Mouse (Mus musculus) forebrain, embryonic 16.5 days (tissue): ENCODE measurements around the gene Akap10. TPM values are rescaled to one million over a fixed set of nuclear protein-coding genes. Genes with fewer than 3 reads are reported as not detected.
A peak's percentile ranks its signal among the peaks of the same experiment; 100 is the strongest.

Experiments
- ATAC-seq: fragments of 200-750 bp; cut with Nextera tagmentation; 2 replicates; pipeline ENCODE4 v1.8.0; 2017; ENCODE audit warnings: mild to moderate bottlenecking, moderate library complexity
- H3K27ac ChIP-seq: fragments of 300-500 bp; sonication (generic); 2 replicates; pipeline ENCODE4 v1.5.1; 2014; ENCODE audit warnings: low read length, control low read depth
- H3K27me3 ChIP-seq: fragments of 300-500 bp; sonication (generic); replicated peaks from 2 replicates; pipeline ENCODE4 v1.6.1; 2014; ENCODE audit warnings: low read length; ENCODE audit not compliant: control insufficient read depth, insufficient read depth
- H3K36me3 ChIP-seq: fragments of 300-500 bp; sonication (generic); 2 replicates; pipeline ENCODE4 v1.6.1; 2014; ENCODE audit not compliant: control insufficient read depth, insufficient read depth
- H3K4me1 ChIP-seq: fragments of 300-500 bp; sonication (generic); replicated peaks from 2 replicates; pipeline ENCODE4 v1.6.1; 2014; ENCODE audit warnings: low read length; ENCODE audit not compliant: control insufficient read depth, insufficient read depth
- H3K4me2 ChIP-seq: fragments of 300-500 bp; sonication (generic); 2 replicates; pipeline ENCODE4 v1.6.1; 2014; ENCODE audit warnings: mild to moderate bottlenecking, low read length, control low read depth
- H3K4me3 ChIP-seq: fragments of 300-500 bp; sonication (generic); replicated peaks from 2 replicates; pipeline ENCODE4 v1.5.1; 2014; ENCODE audit warnings: mild to moderate bottlenecking, low read length, control low read depth
- H3K9ac ChIP-seq: fragments of 300-500 bp; sonication (generic); replicated peaks from 2 replicates; pipeline ENCODE4 v1.6.1; 2014; ENCODE audit warnings: low read depth, low read length, control low read depth
- H3K9me3 ChIP-seq: fragments of 300-500 bp; sonication (generic); 2 replicates; pipeline ENCODE4 v1.6.1; 2016; ENCODE audit warnings: low read length; ENCODE audit not compliant: control insufficient read depth
- WGBS: fragments of 180-500 bp; shearing (Covaris S2); extraction: QIAGEN DNeasy Blood & Tissue Kit; methylation state at CpG from one replicate; pipeline ENCODE4 v1.1.7; 2014; 5-methylcytosine and 5-hydroxymethylcytosine counted together
- polyA plus RNA-seq: library from polyadenylated mRNA; unstranded; fragments of >200 nt; fragmentation: Nextera tagmentation; extraction: Ambion mirVana; gene quantifications from 2 replicates; pipeline ENCODE4 v1.2.1, GENCODE M21; 2015

Gene Akap10
- 13.0 and 15.0 TPM in 2 replicates for polyA plus RNA-seq

DNA sequence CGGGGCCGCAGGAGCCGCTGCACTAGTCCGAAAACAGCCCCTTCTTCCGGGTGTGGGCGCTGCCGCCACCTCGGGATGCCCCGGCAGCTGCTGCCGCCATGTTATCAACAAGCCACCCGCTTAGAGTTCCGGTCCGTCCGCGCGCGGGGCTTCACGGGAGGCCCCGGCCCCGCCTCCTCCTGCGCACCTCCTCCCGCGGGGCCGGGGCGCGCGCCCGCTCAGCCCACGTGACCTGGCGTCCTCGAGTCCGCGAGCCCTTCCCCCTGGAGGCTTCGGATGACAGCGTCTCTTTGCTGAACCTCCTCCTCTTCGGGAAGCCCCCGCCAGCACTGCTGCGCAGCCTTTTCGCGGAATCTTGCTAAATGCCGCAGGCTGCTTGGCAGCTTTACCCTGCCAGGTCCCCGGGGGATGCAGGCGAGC, at the start of gene Akap10:
Gene Akap10, minus strand, starts transcription at position 155 of the 420 bp plus-strand sequence.
- ATAC-seq: peak; percentile 95

DNA sequence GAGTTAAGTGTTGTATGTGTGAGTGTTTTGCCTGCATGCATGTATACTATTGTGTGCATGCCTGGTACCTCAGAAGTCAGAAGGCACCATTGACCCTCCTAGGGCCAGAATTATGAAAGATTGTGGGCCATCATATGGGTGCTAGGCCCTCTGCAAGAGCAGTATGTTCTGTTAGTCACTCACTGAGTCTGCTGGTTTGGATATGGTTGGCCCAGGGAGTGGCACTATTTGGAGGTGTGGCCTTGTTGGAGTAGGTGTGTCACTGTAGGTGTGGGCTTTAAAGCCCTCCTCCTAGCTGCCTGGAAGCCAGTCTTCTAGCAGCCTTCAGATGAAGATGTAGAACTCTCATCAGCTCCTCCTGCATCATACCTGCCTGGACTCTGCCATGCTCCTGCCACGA, 45.7 kb upstream of the Akap10 start:
- H3K27me3 ChIP-seq: no peaks in the 10 kb centered on the region
- no peak overlapping the region for H3K4me2 ChIP-seq
- H3K4me3 ChIP-seq: no peak overlapping the region
- no peak for ATAC-seq
- H3K4me1 ChIP-seq: no peaks in the 10 kb centered on the region
- H3K9ac ChIP-seq: no peak overlapping the region
- H3K36me3 ChIP-seq: no peaks in the 10 kb centered on the region
- no peak overlapping the region for H3K27ac ChIP-seq
- 87% methylated on average over 1 of the region's 1 CpGs for WGBS
- no peaks in the 10 kb centered on the region for H3K9me3 ChIP-seq

More for the DNA sequence above, at the start of gene Akap10:
- peak within 1 kb of the TSS; percentile 97 for H3K27ac ChIP-seq
- under 1% methylated on average over 43 of the region's 43 CpGs for WGBS
- H3K4me2 ChIP-seq: peak within 1 kb of the TSS; percentile 82
- H3K4me1 ChIP-seq: peaks cover 17% of the 10 kb centered on the region
- peak within 1 kb of the TSS; percentile 71 for H3K4me3 ChIP-seq
- H3K27me3 ChIP-seq: no peaks in the 10 kb centered on the region
- H3K9me3 ChIP-seq: no peaks in the 10 kb centered on the region
- H3K9ac ChIP-seq: peak within 1 kb of the TSS; percentile 86
- no peaks in the 10 kb centered on the region for H3K36me3 ChIP-seq

DNA sequence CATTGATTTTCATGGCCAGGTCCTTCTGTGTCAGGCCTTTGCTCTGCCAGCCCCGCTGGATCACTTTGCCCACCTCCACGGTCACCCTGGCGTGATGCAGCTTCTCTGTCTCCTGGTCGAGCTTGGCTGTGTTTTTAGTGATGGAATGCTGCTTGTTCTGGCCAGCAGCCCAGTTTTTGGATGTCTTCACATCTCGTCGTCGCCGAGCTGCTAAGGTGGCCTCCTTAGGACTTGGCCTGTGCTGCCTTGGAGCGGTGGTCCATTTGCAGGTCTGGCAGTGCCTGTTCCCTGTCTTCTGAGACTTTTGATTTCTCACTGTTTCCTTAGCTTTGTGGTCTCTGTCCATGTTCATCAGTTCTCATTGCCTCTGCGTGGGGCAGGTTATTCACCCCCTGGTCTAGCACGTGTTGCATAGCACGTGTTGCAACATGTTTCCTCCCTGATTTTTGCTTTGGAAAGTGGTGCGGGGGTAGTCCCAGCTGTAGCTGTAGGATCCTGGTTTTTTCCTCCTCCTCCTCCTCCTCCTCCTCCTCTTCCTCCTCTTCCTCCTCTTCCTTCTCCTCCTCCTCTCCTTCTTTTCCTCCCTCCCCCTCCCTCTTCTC, 44.2 kb upstream of the Akap10 start:
- no peaks in the 10 kb centered on the region for H3K4me1 ChIP-seq

DNA sequence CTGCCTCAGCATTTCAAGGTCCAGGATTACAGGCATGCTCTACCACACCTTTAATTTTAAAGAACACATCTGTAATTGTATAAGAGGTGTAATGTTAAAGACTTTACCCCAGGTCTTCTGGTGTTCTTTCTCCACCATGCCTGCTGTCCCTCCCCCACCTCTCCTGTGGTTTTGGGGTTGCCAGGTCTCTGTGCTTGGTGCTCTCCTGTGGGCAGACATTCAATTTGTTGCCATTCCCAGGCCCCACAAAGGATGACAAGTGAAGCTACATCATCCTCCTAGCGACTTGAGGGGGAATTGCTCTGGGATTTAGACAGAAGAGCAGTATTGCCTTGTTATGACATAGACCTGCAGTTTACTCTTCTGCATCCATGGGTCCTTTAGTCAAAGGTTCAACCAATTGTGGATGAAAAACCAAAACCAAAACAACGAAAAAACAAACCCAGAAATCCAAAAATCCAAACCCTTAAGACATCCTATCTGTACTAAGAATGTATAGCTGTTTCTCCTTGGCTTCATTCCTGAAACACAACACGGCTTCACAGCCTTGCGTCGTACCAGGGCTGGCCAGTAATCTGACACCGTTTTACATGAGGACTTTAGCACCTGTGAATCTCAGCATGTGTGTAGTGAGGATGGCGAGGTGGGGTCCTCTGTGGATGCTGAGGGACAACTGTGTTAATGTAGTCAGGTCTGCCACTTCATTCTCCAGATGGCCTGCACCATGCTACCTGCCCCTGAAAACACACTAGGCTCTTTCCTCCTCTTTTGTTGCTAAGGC, 41.6 kb upstream of the Akap10 start:
- Histone ChIP-seq H3K4me3 (no peak overlapping the region), H3K27me3 (no peaks in the 10 kb centered on the region), H3K4me2 (no peak overlapping the region), H3K9me3 (no peaks in the 10 kb centered on the region), H3K9ac (no peak overlapping the region), H3K36me3 (no peaks in the 10 kb centered on the region), H3K27ac (no peak overlapping the region), H3K4me1 (no peaks in the 10 kb centered on the region)
- no peak for ATAC-seq
- WGBS: 61% methylated on average over 7 of the region's 7 CpGs

More for the DNA sequence above, 44.2 kb upstream of the Akap10 start:
- Histone ChIP-seq H3K9me3 (no peaks in the 10 kb centered on the region), H3K4me3 (no peak overlapping the region), H3K9ac (no peak overlapping the region), H3K36me3 (no peaks in the 10 kb centered on the region), H3K4me2 (no peak overlapping the region), H3K27me3 (no peaks in the 10 kb centered on the region), H3K27ac (no peak overlapping the region)
- no peak for ATAC-seq
- WGBS: 58% methylated on average over 13 of the region's 13 CpGs

DNA sequence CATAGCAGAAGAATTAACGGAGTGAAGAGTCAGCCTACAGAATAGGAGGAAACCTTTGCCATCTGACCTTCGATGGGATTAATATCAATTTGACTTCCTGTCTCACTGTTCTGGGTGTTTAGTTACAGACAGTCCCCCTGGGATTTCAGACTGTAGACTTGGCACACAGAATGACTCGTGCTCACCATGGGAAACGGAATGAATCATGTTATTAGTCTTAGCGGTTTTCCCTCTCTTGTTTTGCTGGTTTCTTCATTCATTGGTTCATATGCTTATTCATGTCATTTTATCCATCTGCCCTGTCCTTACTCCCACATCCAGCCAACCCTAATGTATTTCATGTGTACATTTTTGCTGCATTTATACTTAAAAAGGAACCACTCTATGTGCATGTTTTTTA, 40.8 kb upstream of the Akap10 start:
- ATAC-seq: no peak
- H3K27me3 ChIP-seq: no peaks in the 10 kb centered on the region
- H3K4me3 ChIP-seq: no peak overlapping the region
- no peaks in the 10 kb centered on the region for H3K36me3 ChIP-seq
- no peak overlapping the region for H3K27ac ChIP-seq
- WGBS: 65% methylated on average over 5 of the region's 5 CpGs
- H3K9me3 ChIP-seq: no peaks in the 10 kb centered on the region
- no peaks in the 10 kb centered on the region for H3K4me1 ChIP-seq
- no peak overlapping the region for H3K9ac ChIP-seq
- H3K4me2 ChIP-seq: no peak overlapping the region

DNA sequence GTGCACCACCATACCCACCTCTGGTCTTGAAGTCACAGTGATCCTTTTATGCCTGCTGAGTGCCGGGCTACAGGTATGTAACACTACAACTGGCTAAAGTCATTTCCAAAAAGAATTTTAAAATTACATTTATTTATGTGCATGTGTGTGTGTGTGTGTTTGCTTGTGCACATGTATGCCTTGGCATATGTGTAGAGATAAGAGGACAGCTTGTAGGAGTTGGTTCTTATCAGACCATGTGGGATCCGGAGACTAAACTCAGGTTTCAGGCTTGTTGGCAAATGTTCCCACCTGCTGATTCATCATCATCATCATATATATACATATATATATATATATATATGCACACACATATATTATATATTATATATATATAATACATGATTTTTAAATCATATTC, 38.8 kb upstream of the Akap10 start:
- Histone ChIP-seq H3K4me2 (no peak overlapping the region), H3K4me1 (no peaks in the 10 kb centered on the region), H3K27ac (no peak overlapping the region), H3K27me3 (no peaks in the 10 kb centered on the region), H3K4me3 (no peak overlapping the region), H3K36me3 (no peaks in the 10 kb centered on the region), H3K9me3 (no peaks in the 10 kb centered on the region), H3K9ac (no peak overlapping the region)
- WGBS: 97% methylated on average over 2 of the region's 2 CpGs
- ATAC-seq: no peak

DNA sequence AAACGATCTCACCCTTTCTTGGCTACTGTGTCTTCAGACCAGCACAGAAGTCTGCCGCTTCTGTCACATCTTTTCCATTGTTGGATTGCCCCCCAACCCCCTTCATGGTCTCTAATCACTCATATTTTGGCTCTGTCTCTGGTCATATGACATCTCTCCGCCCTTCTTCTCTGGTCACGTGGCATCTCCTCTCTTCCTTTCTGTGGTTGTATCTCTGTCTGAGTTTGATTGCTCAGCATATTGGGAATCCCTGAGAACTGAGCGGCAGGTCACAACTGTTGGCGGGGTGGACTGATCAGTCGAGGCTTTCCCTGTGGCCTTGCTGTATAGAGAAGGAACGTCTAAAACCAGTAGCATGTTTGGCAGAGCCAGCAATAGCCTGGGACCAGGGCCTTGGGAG, 37.0 kb upstream of the Akap10 start:
- ATAC-seq: no peak
- no peaks in the 10 kb centered on the region for H3K9me3 ChIP-seq
- H3K36me3 ChIP-seq: no peaks in the 10 kb centered on the region
- no peaks in the 10 kb centered on the region for H3K4me1 ChIP-seq
- no peak overlapping the region for H3K9ac ChIP-seq
- H3K27me3 ChIP-seq: no peaks in the 10 kb centered on the region
- H3K4me3 ChIP-seq: no peak overlapping the region
- H3K4me2 ChIP-seq: no peak overlapping the region
- H3K27ac ChIP-seq: no peak overlapping the region
- WGBS: 88% methylated on average over 8 of the region's 8 CpGs

DNA sequence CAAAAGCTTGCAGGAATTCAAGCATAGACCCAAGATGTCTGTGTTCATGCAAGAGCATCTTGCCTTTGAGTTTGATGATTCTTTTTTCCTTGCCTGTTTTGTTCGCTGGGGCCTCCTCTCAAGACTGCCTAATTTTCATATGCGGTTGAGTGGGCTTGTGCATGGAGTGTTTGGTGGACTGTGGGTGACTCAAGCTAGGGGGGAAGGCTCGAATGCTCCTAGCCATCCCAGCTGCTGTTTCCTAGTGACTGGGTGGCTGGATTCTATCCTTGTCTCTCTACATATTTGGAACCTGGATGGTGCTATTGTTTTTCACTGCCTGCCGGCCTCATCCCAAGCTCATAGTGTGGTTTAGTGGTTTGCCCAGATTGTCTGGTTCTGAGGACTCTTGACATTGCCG, 34.6 kb upstream of the Akap10 start:
- Histone ChIP-seq H3K9ac (no peak overlapping the region), H3K36me3 (no peaks in the 10 kb centered on the region), H3K4me2 (no peak overlapping the region), H3K27me3 (no peaks in the 10 kb centered on the region), H3K4me3 (no peak overlapping the region), H3K27ac (no peak overlapping the region), H3K4me1 (no peaks in the 10 kb centered on the region), H3K9me3 (no peaks in the 10 kb centered on the region)
- no peak for ATAC-seq
- WGBS: 86% methylated on average over 5 of the region's 5 CpGs

DNA sequence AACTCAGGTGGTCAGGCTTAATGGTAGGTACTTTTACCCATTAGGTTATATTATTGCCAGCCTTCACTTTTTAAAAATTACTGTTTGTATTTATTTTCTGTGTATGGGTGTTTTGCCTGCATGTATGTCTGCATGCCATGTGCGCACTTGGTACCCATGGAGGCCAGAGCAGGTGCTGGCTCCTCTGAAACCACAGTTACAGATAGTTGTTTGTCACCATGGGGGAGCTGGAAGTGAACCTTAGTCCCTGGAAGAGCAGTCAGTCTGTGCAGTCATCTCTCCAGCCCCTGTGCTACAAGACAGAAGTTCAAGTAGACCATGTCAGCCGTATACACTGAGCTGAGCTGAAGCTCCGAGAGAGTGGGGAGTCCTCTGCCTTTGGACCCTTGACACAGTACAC, 33.1 kb upstream of the Akap10 start:
- Histone ChIP-seq H3K4me2 (no peak overlapping the region), H3K4me3 (no peak overlapping the region), H3K36me3 (no peaks in the 10 kb centered on the region), H3K9me3 (no peaks in the 10 kb centered on the region), H3K4me1 (no peaks in the 10 kb centered on the region), H3K27me3 (no peaks in the 10 kb centered on the region), H3K27ac (no peak overlapping the region), H3K9ac (no peak overlapping the region)
- no peak for ATAC-seq
- 80% methylated on average over 3 of the region's 3 CpGs for WGBS
